Mouse (Mus musculus) stomach, embryonic 15.5 days (tissue): Measurements from ENCODE around the gene Shisa3. TPM values are rescaled to one million over a fixed set of nuclear protein-coding genes. Genes with fewer than 3 reads are reported as not detected.

Source experiments
- ATAC-seq: fragments of 200-750 bp; cut with Nextera tagmentation; 2 replicates; pipeline ENCODE4 v1.8.0; 2017; ENCODE audit warnings: low read depth, moderate number of reproducible peaks, moderate TSS enrichment; ENCODE audit not compliant: insufficient read depth, low FRiP score
- H3K27ac ChIP-seq: fragments of 300-500 bp; sonication (generic); 2 replicates; pipeline ENCODE4 v1.5.1; 2015; ENCODE audit warnings: mild to moderate bottlenecking, inconsistent platforms
- H3K27me3 ChIP-seq: fragments of 300-500 bp; sonication (generic); replicated peaks from 2 replicates; pipeline ENCODE4 v1.6.1; 2015; ENCODE audit warnings: inconsistent platforms
- H3K36me3 ChIP-seq: fragments of 300-500 bp; sonication (generic); 2 replicates; pipeline ENCODE4 v1.6.1; 2015; ENCODE audit warnings: inconsistent platforms
- H3K4me1 ChIP-seq: fragments of 300-500 bp; sonication (generic); 2 replicates; pipeline ENCODE4 v1.6.1; 2015; ENCODE audit warnings: inconsistent platforms
- H3K4me2 ChIP-seq: fragments of 300-500 bp; sonication (generic); 2 replicates; pipeline ENCODE4 v1.6.1; 2015; ENCODE audit warnings: mild to moderate bottlenecking, inconsistent platforms
- H3K4me3 ChIP-seq: fragments of 300-500 bp; sonication (generic); replicated peaks from 2 replicates; pipeline ENCODE4 v1.5.1; 2015; ENCODE audit warnings: inconsistent platforms
- H3K9ac ChIP-seq: fragments of 300-500 bp; sonication (generic); 2 replicates; pipeline ENCODE4 v1.6.1; 2015; ENCODE audit warnings: inconsistent platforms
- H3K9me3 ChIP-seq: fragments of 300-500 bp; sonication (generic); 2 replicates; pipeline ENCODE4 v1.6.1; 2016; ENCODE audit warnings: inconsistent platforms
- WGBS: fragments of 180-500 bp; shearing (Covaris S2); methylation state at CpG from one replicate; pipeline ENCODE4 v1.1.7; 2015; 5-methylcytosine and 5-hydroxymethylcytosine counted together
- polyA plus RNA-seq: library from polyadenylated mRNA; unstranded; fragments of >200 nt; fragmentation: Nextera tagmentation; extraction: Ambion mirVana; gene quantifications from 2 replicates; pipeline ENCODE4 v1.2.1, GENCODE M21; 2015

Gene Shisa3
- polyA plus RNA-seq, 1 experiment from 2014 or later, result 25.1 TPM

- WGBS, result 2% methylated on average over 66 of the region's 66 CpGs
These were observed 522 bp upstream of the Shisa3 start for GRCm38 (mm10) chr5:67606916-67607803.

GRCm38 (mm10) chr5:67608674-67609519 is 1.2 kb downstream of the Shisa3 start:
- Histone ChIP-seq H3K27ac (peak overlapping the region; percentile 44; the same call in 1 of the 2 replicates), H3K36me3 (no peaks in the 10 kb centered on the region)

More at GRCm38 (mm10) chr5:67606916-67607803, 522 bp upstream of the Shisa3 start:
- peaks cover 17% of the 10 kb centered on the region for H3K4me1 ChIP-seq
- peak; percentile 29; the same call in 1 of the 2 replicates for ATAC-seq
- H3K4me2 ChIP-seq, result peak overlapping the region; percentile 93
- no peak overlapping the region for H3K9ac ChIP-seq
- peaks cover 49% of the 10 kb centered on the region for H3K27me3 ChIP-seq
- H3K36me3 ChIP-seq, result no peaks in the 10 kb centered on the region
- H3K9me3 ChIP-seq, result no peaks in the 10 kb centered on the region
- no peak overlapping the region for H3K27ac ChIP-seq
- peak overlapping the region; percentile 59 for H3K4me3 ChIP-seq

GRCm38 (mm10) chr5:67609520-67609837 is 1.8 kb downstream of the Shisa3 start:
- 34% methylated on average over 2 of the region's 2 CpGs for WGBS
- ATAC-seq, result no peak
- Histone ChIP-seq H3K9ac (no peak overlapping the region), H3K27ac (no peak overlapping the region), H3K27me3 (peaks cover 49% of the 10 kb centered on the region), H3K36me3 (no peaks in the 10 kb centered on the region), H3K4me2 (peak overlapping the region; percentile 93), H3K4me3 (peak overlapping the region; percentile 59), H3K4me1 (peaks cover 17% of the 10 kb centered on the region), H3K9me3 (no peaks in the 10 kb centered on the region)

More at GRCm38 (mm10) chr5:67608674-67609519, 1.2 kb downstream of the Shisa3 start:
- Histone ChIP-seq H3K9ac (peak overlapping the region; percentile 22; the same call in 1 of the 2 replicates), H3K4me3 (peak overlapping the region; percentile 59), H3K4me2 (peak overlapping the region; percentile 93), H3K9me3 (no peaks in the 10 kb centered on the region), H3K27me3 (peaks cover 49% of the 10 kb centered on the region), H3K4me1 (peaks cover 17% of the 10 kb centered on the region)
- ATAC-seq, result 0 out of 2 replicates have a peak, but pooled peaks have one; percentile 19
- 10% methylated on average over 31 of the region's 31 CpGs for WGBS

GRCm38 (mm10) chr5:67621230-67621629 is 13.5 kb downstream of the Shisa3 start:
- Histone ChIP-seq H3K36me3 (no peaks in the 10 kb centered on the region), H3K9me3 (no peaks in the 10 kb centered on the region), H3K4me2 (no peak overlapping the region), H3K4me3 (no peak overlapping the region), H3K4me1 (no peaks in the 10 kb centered on the region), H3K27ac (no peak overlapping the region), H3K9ac (no peak overlapping the region), H3K27me3 (no peaks in the 10 kb centered on the region)
- 80% methylated on average over 12 of the region's 12 CpGs for WGBS
- ATAC-seq, result no peak

- WGBS, result 63% methylated on average over 9 of the region's 9 CpGs
- Histone ChIP-seq H3K27me3 (no peaks in the 10 kb centered on the region), H3K4me1 (0 out of 2 replicates have a peak, but pooled peaks cover 5% of the 10 kb centered on the region), H3K4me2 (no peak overlapping the region), H3K9me3 (no peaks in the 10 kb centered on the region), H3K36me3 (no peaks in the 10 kb centered on the region), H3K27ac (peak overlapping the region; percentile 26; the same call in 1 of the 2 replicates), H3K9ac (no peak overlapping the region), H3K4me3 (no peak overlapping the region)
- ATAC-seq, result peak; percentile 63
These were observed 20.7 kb downstream of the Shisa3 start for GRCm38 (mm10) chr5:67628180-67628940.

- WGBS, result 54% methylated on average over 7 of the region's 7 CpGs
- no peak overlapping the region for H3K4me3 ChIP-seq
- H3K4me1 ChIP-seq, result peaks cover 5% of the 10 kb centered on the region; the same call in 1 of the 2 replicates
- no peak overlapping the region for H3K4me2 ChIP-seq
- no peak overlapping the region for H3K9ac ChIP-seq
- no peaks in the 10 kb centered on the region for H3K27me3 ChIP-seq
- H3K27ac ChIP-seq, result 0 out of 2 replicates have a peak overlapping the region, but pooled peaks have one; percentile 26
- ATAC-seq, result no peak
- H3K36me3 ChIP-seq, result no peaks in the 10 kb centered on the region
- H3K9me3 ChIP-seq, result no peaks in the 10 kb centered on the region
These were observed 21.8 kb downstream of the Shisa3 start for GRCm38 (mm10) chr5:67629440-67629839.

GRCm38 (mm10) chr5:67629861-67630260 is 22.2 kb downstream of the Shisa3 start:
- H3K27me3 ChIP-seq, result no peaks in the 10 kb centered on the region
- no peaks in the 10 kb centered on the region for H3K9me3 ChIP-seq
- no peak overlapping the region for H3K9ac ChIP-seq
- H3K4me3 ChIP-seq, result no peak overlapping the region
- H3K4me1 ChIP-seq, result peaks cover 5% of the 10 kb centered on the region; the same call in 1 of the 2 replicates
- WGBS, result 79% methylated on average over 6 of the region's 6 CpGs
- no peak overlapping the region for H3K27ac ChIP-seq
- ATAC-seq, result no peak
- H3K4me2 ChIP-seq, result no peak overlapping the region
- no peaks in the 10 kb centered on the region for H3K36me3 ChIP-seq

- ATAC-seq, result no peak
- Histone ChIP-seq H3K36me3 (no peaks in the 10 kb centered on the region), H3K4me1 (peaks cover 5% of the 10 kb centered on the region; the same call in 1 of the 2 replicates), H3K9me3 (no peaks in the 10 kb centered on the region), H3K27me3 (no peaks in the 10 kb centered on the region), H3K27ac (no peak overlapping the region), H3K9ac (no peak overlapping the region), H3K4me3 (no peak overlapping the region), H3K4me2 (no peak overlapping the region)
- 89% methylated on average over 12 of the region's 12 CpGs for WGBS
These were observed 23.6 kb downstream of the Shisa3 start for GRCm38 (mm10) chr5:67631261-67631660.

GRCm38 (mm10) chr5:67633138-67633782 is 25.6 kb downstream of the Shisa3 start:
- peaks cover 3% of the 10 kb centered on the region; the same call in 1 of the 2 replicates for H3K4me1 ChIP-seq
- peak overlapping the region; percentile 48; the same call in 1 of the 2 replicates for H3K27ac ChIP-seq
- H3K4me3 ChIP-seq, result no peak overlapping the region
- no peak overlapping the region for H3K9ac ChIP-seq
- H3K4me2 ChIP-seq, result no peak overlapping the region
- H3K9me3 ChIP-seq, result no peaks in the 10 kb centered on the region
- 37% methylated on average over 7 of the region's 7 CpGs for WGBS
- no peaks in the 10 kb centered on the region for H3K36me3 ChIP-seq
- no peak for ATAC-seq
- no peaks in the 10 kb centered on the region for H3K27me3 ChIP-seq

GRCm38 (mm10) chr5:67633831-67634268 is 26.2 kb downstream of the Shisa3 start:
- no peak overlapping the region for H3K4me2 ChIP-seq
- no peak for ATAC-seq
- 38% methylated on average over 10 of the region's 10 CpGs for WGBS
- H3K9me3 ChIP-seq, result no peaks in the 10 kb centered on the region
- no peaks in the 10 kb centered on the region for H3K27me3 ChIP-seq
- H3K4me1 ChIP-seq, result no peaks in the 10 kb centered on the region; the same call in 1 of the 2 replicates
- H3K36me3 ChIP-seq, result no peaks in the 10 kb centered on the region
- no peak overlapping the region for H3K4me3 ChIP-seq
- peak overlapping the region; percentile 48; the same call in 1 of the 2 replicates for H3K27ac ChIP-seq
- no peak overlapping the region for H3K9ac ChIP-seq
